Mouse (Mus musculus) limb, embryonic 14.5 days (tissue): ENCODE measurements around the gene Emid1. TPM values are rescaled to one million over a fixed set of nuclear protein-coding genes. Genes with fewer than 3 reads are reported as not detected.
A peak's percentile ranks its signal among the peaks of the same experiment; 100 is the strongest.

Source experiments
- ATAC-seq: fragments of 200-750 bp; cut with Nextera tagmentation; 2 replicates; pipeline ENCODE4 v1.8.0; 2017; ENCODE audit warnings: low read depth, moderate number of reproducible peaks, moderate TSS enrichment; ENCODE audit not compliant: low FRiP score
- DNase-seq: peaks from one replicate; pipeline ENCODE4 v3.0.0-alpha.2; 2015; ENCODE audit warnings: low spot score
- H3K27ac ChIP-seq: fragments of 300-500 bp; sonication (generic); replicated peaks from 2 replicates; pipeline ENCODE4 v1.5.1; 2014; ENCODE audit warnings: low read depth, mild to moderate bottlenecking, low read length, moderate library complexity, mixed read lengths
- H3K27me3 ChIP-seq: fragments of 300-500 bp; sonication (generic); 2 replicates; pipeline ENCODE4 v1.6.1; 2014; ENCODE audit warnings: low read length, mixed read lengths; ENCODE audit not compliant: control insufficient read depth, insufficient read depth
- H3K36me3 ChIP-seq: fragments of 300-500 bp; sonication (generic); 2 replicates; pipeline ENCODE4 v1.6.1; 2014; ENCODE audit warnings: mild to moderate bottlenecking, low read length, moderate library complexity, mixed read lengths; ENCODE audit not compliant: control insufficient read depth, insufficient read depth
- H3K4me1 ChIP-seq: fragments of 300-500 bp; sonication (generic); 2 replicates; pipeline ENCODE4 v1.6.1; 2014; ENCODE audit warnings: antibody characterized with exemption, low read length, mixed read lengths; ENCODE audit not compliant: control insufficient read depth, insufficient read depth
- H3K4me2 ChIP-seq: fragments of 300-500 bp; sonication (generic); replicated peaks from 2 replicates; pipeline ENCODE4 v1.6.1; 2014; ENCODE audit warnings: low read depth, mild to moderate bottlenecking, low read length, moderate library complexity; ENCODE audit not compliant: severe bottlenecking
- H3K4me3 ChIP-seq: fragments of 300-500 bp; sonication (generic); replicated peaks from 2 replicates; pipeline ENCODE4 v1.5.1; 2014; ENCODE audit warnings: low read length
- H3K9ac ChIP-seq: fragments of 300-500 bp; sonication (generic); 2 replicates; pipeline ENCODE4 v1.6.1; 2014; ENCODE audit warnings: mild to moderate bottlenecking, low read depth, low read length, moderate library complexity; ENCODE audit not compliant: severe bottlenecking
- H3K9me3 ChIP-seq: fragments of 300-500 bp; sonication (generic); 2 replicates; pipeline ENCODE4 v1.6.1; 2016; ENCODE audit warnings: low read length; ENCODE audit not compliant: control insufficient read depth
- POLR2A ChIP-seq: fragments of 200-500 bp; IDR thresholded peaks from 2 replicates; pipeline ENCODE4 v1.8.0; 2012; ENCODE audit warnings: inconsistent platforms, mild to moderate bottlenecking, moderate library complexity, borderline replicate concordance; ENCODE audit not compliant: insufficient read depth, insufficient read length; ENCODE audit errors: extremely low read depth
- WGBS: fragments of 180-500 bp; shearing (Covaris S2); extraction: QIAGEN DNeasy Blood & Tissue Kit; methylation state at CpG from one replicate; pipeline ENCODE4 v1.1.7; 2014; 5-methylcytosine and 5-hydroxymethylcytosine counted together
- polyA plus RNA-seq, 2 experiments: library from polyadenylated mRNA; depleted of rRNA in 1 of 2; stranded (reverse) in 1 of 2; unstranded in 1 of 2; fragments of >200 nt; fragmentation: Nextera tagmentation in 1 of 2; extraction: Ambion mirVana in 1 of 2; gene quantifications; 2 replicates each; pipeline versions ENCODE4 v1.2.1 to v1.2.3; 2012 to 2014

Gene Emid1
- polyA plus RNA-seq, 2 experiments, result 25.3 to 32.2 TPM

DNA sequence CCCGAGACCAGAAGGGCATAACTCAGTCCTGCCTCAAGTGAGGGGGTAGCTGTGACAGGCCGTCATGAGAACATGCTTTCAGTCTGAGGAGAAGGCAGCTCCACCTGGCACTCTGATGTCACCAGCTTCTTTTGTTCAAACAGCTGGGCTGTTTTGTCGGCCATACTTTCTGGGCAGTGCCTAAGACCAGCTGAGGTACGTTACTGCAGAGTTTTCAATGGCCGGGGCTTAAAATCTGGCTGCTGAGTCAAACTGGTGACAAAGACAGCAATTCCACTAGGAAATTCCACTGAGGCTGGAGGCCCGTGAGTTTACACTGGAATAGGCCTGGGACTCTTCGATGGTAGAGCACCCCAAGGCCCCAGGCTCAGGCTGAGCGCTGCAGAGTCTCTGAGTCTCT lies 24.6 kb upstream of the Emid1 start:
- WGBS, result 69% methylated on average over 8 of the region's 8 CpGs

DNA sequence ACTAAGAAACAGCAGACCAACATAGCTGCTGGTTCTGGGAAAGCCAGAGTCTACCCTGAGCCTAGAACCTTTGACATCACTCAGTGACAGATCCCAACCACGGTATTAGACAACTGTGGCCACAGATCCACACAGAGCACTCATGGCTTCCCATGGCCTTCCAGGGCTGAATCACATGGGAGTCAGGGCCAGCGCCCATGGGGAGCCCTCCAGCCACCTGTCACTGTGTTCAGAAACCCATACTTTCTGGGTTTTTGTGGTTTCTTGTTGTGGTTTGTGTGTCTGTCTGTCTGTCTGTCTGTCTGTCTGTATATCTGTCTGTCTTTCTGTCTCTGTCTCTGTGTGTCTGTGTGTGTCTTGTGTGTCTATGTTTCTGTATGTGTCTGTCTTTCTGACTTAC lies 23.8 kb upstream of the Emid1 start:
- Histone ChIP-seq H3K4me3 (no peak overlapping the region), H3K27ac (no peak overlapping the region), H3K36me3 (no peaks in the 10 kb centered on the region), H3K9ac (no peak overlapping the region), H3K27me3 (no peaks in the 10 kb centered on the region), H3K9me3 (no peaks in the 10 kb centered on the region), H3K4me2 (no peak overlapping the region), H3K4me1 (no peaks in the 10 kb centered on the region; the same call in 1 of the 2 replicates)
- WGBS, result 80% methylated on average over 2 of the region's 2 CpGs
- TF ChIP-seq POLR2A, result no peak
- ATAC-seq (no peak), DNase-seq (no peak)

More for the DNA sequence above, 24.6 kb upstream of the Emid1 start:
- no peaks in the 10 kb centered on the region for H3K27me3 ChIP-seq
- no peak overlapping the region for H3K9ac ChIP-seq
- H3K27ac ChIP-seq, result no peak overlapping the region
- H3K4me2 ChIP-seq, result no peak overlapping the region
- DNase-seq, result no peak
- no peaks in the 10 kb centered on the region; the same call in 1 of the 2 replicates for H3K4me1 ChIP-seq
- no peaks in the 10 kb centered on the region for H3K9me3 ChIP-seq
- peak; percentile 47; the same call in 1 of the 2 replicates for ATAC-seq
- H3K36me3 ChIP-seq, result no peaks in the 10 kb centered on the region
- no peak for TF ChIP-seq POLR2A
- H3K4me3 ChIP-seq, result no peak overlapping the region

DNA sequence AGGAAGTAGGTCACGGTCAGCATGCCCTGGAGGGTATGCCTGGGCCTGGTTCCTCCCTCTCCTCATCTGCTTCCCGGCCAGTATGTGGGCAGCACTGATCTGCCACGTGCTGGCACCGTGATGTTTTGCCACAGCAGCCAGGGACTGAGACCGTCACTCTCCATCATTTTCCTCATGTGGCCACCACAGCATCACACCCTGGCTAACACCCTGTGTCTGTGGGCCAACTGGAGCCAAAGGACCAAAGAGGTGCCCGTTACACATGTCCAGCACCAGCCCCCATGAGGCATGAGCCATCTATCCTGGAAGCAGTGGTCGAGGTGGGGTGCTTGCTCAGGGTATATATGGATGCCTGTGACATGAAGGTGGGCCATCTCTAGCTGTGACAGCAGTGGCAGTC lies 23.1 kb upstream of the Emid1 start:
- 89% methylated on average over 7 of the region's 7 CpGs for WGBS
- Histone ChIP-seq H3K4me1 (no peaks in the 10 kb centered on the region; the same call in 1 of the 2 replicates), H3K9me3 (no peaks in the 10 kb centered on the region), H3K27me3 (no peaks in the 10 kb centered on the region), H3K36me3 (no peaks in the 10 kb centered on the region), H3K9ac (no peak overlapping the region), H3K27ac (no peak overlapping the region), H3K4me3 (no peak overlapping the region), H3K4me2 (no peak overlapping the region)
- TF ChIP-seq POLR2A, result no peak
- DNase-seq, result no peak
- no peak for ATAC-seq

DNA sequence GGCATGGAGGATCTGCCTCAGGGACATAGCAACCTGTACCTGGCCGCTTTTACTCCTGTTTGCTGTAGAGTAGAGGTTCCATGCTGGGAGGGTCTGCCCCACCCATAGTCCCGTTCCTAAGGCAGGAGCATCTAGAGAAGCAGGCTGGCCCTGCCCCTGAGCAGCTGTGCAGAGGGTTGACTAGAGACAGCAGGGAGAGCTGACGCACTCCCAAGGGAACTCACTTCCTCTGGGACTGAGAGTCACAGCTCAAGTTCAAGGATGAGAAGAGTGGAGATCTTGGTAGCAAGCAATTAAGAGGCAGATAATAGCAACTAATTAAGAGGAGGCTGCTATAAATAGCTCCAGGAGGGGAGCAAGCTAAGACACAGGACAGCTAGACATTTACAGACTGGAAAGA lies 20.8 kb upstream of the Emid1 start:
- H3K4me1 ChIP-seq, result no peaks in the 10 kb centered on the region; the same call in 1 of the 2 replicates
- ATAC-seq (no peak), DNase-seq (no peak)
- no peaks in the 10 kb centered on the region for H3K27me3 ChIP-seq
- no peak overlapping the region for H3K4me3 ChIP-seq
- 38% methylated on average over 3 of the region's 3 CpGs for WGBS
- no peak overlapping the region for H3K4me2 ChIP-seq
- no peak for TF ChIP-seq POLR2A
- H3K27ac ChIP-seq, result no peak overlapping the region
- H3K36me3 ChIP-seq, result no peaks in the 10 kb centered on the region
- H3K9ac ChIP-seq, result no peak overlapping the region
- H3K9me3 ChIP-seq, result no peaks in the 10 kb centered on the region

DNA sequence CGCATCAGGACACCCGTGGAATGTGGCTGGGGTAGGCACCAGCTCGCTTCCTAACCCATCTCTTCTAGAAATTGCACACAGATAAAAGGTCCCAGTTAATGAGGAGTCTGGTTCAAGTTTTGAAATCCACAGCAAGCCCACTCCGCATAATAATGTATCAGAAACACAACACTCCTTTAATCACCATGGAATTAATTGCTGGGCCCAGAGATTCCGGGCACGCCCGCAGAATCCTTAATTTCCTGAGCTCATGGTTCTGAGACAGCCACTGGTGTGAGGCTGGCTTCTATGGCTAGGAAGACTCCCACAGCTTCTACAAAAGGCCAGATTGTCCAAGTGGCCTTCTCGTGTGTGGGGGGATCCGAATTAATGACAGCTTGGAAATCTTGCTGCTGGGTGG lies 15.3 kb upstream of the Emid1 start:
- Histone ChIP-seq H3K4me3 (no peak overlapping the region), H3K36me3 (no peaks in the 10 kb centered on the region), H3K27ac (no peak overlapping the region), H3K4me1 (peaks cover 15% of the 10 kb centered on the region), H3K9me3 (no peaks in the 10 kb centered on the region), H3K4me2 (no peak overlapping the region), H3K27me3 (no peaks in the 10 kb centered on the region), H3K9ac (no peak overlapping the region)
- TF ChIP-seq POLR2A, result no peak
- WGBS, result 81% methylated on average over 9 of the region's 9 CpGs
- ATAC-seq (no peak), DNase-seq (no peak)

DNA sequence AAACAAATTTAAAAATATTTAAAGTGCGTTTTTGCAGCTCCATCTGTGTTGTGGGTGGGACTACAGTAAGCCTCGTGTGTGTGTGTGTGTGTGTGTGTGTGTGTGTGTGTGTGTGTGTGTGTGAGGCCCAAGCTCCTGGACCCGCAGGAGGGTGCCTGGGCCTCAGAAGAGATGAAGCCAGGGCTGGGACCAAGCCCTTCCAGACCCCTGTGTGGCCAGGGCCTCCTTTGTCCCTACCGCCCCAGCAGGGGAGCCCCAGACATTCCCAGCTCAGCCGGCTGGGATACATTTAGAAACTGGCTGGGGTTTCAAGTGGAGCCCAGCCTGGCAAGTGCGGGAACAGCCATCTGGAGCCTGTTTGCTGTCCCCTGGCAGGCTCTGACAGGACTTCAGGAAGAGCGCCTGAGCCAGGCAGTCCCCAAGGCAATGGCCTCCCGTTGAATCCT lies 13.4 kb upstream of the Emid1 start:
- WGBS, result 8% methylated on average over 7 of the region's 8 CpGs
- Histone ChIP-seq H3K9ac (no peak overlapping the region), H3K4me2 (no peak overlapping the region), H3K27ac (peak overlapping the region; percentile 59; the same call in 1 of the 2 replicates), H3K4me3 (no peak overlapping the region), H3K36me3 (no peaks in the 10 kb centered on the region), H3K9me3 (no peaks in the 10 kb centered on the region), H3K4me1 (peaks cover 15% of the 10 kb centered on the region), H3K27me3 (no peaks in the 10 kb centered on the region)
- TF ChIP-seq POLR2A, result no peak
- ATAC-seq (peak; percentile 73), DNase-seq (no peak)
